Comparison of ENCODE assay signal across 14 mouse cellular contexts in the genomic region with DNA sequence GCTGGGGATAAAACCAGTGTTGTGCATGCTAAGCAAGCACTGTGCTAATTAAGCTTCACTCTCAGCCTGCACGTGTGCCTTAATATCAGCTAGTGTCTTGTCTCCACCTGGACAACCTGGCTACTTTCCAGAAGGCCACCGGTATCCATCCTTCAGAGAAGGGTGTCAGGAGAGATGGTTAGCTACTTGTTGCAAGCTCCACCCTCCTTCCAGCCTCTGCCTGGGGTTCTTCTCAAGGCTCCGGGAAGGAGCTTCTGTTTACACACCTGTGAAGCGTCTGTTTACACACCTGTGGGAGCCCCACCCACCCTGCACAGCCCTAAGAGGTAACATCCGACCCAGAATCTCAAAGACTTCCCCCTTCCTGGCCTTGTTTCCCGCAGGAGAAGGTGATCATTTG.
"Had no signal": no experiment of that assay in that cellular context is flagged by ENCODE, and none has a peak within 500 bp of the region (broad histone marks: within the 10 kb centered on the region; RNA-seq: fewer than 3 reads in every experiment).

No protein-coding gene starts in this region.

- H3K27me3 ChIP-seq: limb, embryonic 15.5 days; midbrain, embryonic 13.5 days had no signal

- H3K4me2 ChIP-seq: limb, embryonic 15.5 days; liver, embryonic 12.5 days; lung, embryonic 14.5 days; midbrain, embryonic 13.5 days had no signal

- H3K9ac ChIP-seq: limb, embryonic 15.5 days; liver, embryonic 12.5 days; lung, embryonic 14.5 days; midbrain, embryonic 13.5 days had no signal

- DNase-seq: kidney, adult 8-10 months; layer of hippocampus, adult 9-11 months; layer of hippocampus, postnatal 36 days; left cerebral cortex, postnatal 4 days; lung, embryonic 14.5 days; lung, postnatal 14 days; right cerebral cortex, adult 18-20 months; spleen, adult 18-20 months; thymus, adult 2 months; thymus, postnatal 25 days had no signal

- H3K9me3 ChIP-seq: limb, embryonic 15.5 days; liver, embryonic 12.5 days; midbrain, embryonic 13.5 days had no signal

- H3K36me3 ChIP-seq: liver, embryonic 12.5 days; midbrain, embryonic 13.5 days had no signal

- H3K27ac ChIP-seq: limb, embryonic 15.5 days; liver, embryonic 12.5 days had no signal

- H3K4me3 ChIP-seq: limb, embryonic 15.5 days; liver, embryonic 12.5 days; midbrain, embryonic 13.5 days had no signal

- ATAC-seq: inflammation-experienced regulatory T-cells, adult 6 months; liver, embryonic 12.5 days; midbrain, embryonic 13.5 days had no signal
